Mouse (Mus musculus): ENCODE results near the gene St6galnac3. TPM values are rescaled to one million over a fixed set of nuclear protein-coding genes. Genes with fewer than 3 reads are reported as not detected.

Gene St6galnac3
- polyA plus RNA-seq, 2 experiments: 20.7 to 36.0 TPM

DNA sequence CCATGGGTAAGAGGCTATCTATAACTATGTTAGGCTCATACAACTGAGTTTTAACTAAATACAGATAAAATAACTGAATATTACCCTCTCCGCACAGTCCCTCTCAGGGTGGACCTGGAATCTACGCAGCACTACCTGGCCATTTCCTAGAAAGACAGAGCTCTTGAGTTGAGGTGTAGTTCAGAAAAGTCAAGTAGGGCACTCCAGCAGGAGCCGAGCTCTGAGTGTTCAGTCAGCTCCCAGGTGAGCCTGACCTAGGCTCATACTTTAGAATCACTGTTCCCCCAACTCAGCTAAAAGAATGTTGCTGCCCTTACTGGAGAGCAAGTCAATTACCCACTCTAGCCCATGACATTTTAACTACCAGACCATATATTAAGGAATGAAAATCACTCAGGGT lies 324.7 kb downstream of the St6galnac3 start:
- H3K4me1 ChIP-seq (ENCODE audit: control insufficient read depth, insufficient read depth, low read length): no peaks in the 10 kb centered on the region; the same call in 1 of the 2 replicates
- no peak overlapping the region for H3K4me3 ChIP-seq (replicated peaks; ENCODE audit: low read length)
- no peak overlapping the region for H3K9ac ChIP-seq (ENCODE audit: low read depth, low read length, severe bottlenecking)
- no peak overlapping the region for H3K27ac ChIP-seq (replicated peaks; ENCODE audit: low read depth, low read length)
- no peak overlapping the region for H3K4me2 ChIP-seq (replicated peaks; ENCODE audit: low read depth, low read length, severe bottlenecking)
- 81% methylated on average over 3 of the region's 3 CpGs for WGBS
- H3K36me3 ChIP-seq (ENCODE audit: control insufficient read depth, insufficient read depth, low read length): no peaks in the 10 kb centered on the region
- no peak for TF ChIP-seq POLR2A (IDR thresholded peaks at IDR 0.05; ENCODE audit: borderline replicate concordance, extremely low read depth, insufficient read depth, insufficient read length)
- DNase-seq (ENCODE audit: low spot score) (no peak), ATAC-seq (ENCODE audit: low FRiP score, low read depth) (no peak)
- no peaks in the 10 kb centered on the region for H3K9me3 ChIP-seq (ENCODE audit: control insufficient read depth, low read length)
- no peaks in the 10 kb centered on the region for H3K27me3 ChIP-seq (ENCODE audit: control insufficient read depth, insufficient read depth, low read length)

- H3K27ac ChIP-seq (replicated peaks; ENCODE audit: low read depth, low read length): no peak overlapping the region
- no peaks in the 10 kb centered on the region for H3K27me3 ChIP-seq (ENCODE audit: control insufficient read depth, insufficient read depth, low read length)
- DNase-seq (ENCODE audit: low spot score): no peak
- no peak overlapping the region for H3K9ac ChIP-seq (ENCODE audit: low read depth, low read length, severe bottlenecking)
- H3K9me3 ChIP-seq (ENCODE audit: control insufficient read depth, low read length): no peaks in the 10 kb centered on the region
- no peaks in the 10 kb centered on the region for H3K36me3 ChIP-seq (ENCODE audit: control insufficient read depth, insufficient read depth, low read length)
- no peak for ATAC-seq (ENCODE audit: low FRiP score, low read depth)
- no peaks in the 10 kb centered on the region; the same call in 1 of the 2 replicates for H3K4me1 ChIP-seq (ENCODE audit: control insufficient read depth, insufficient read depth, low read length)
- no peak overlapping the region for H3K4me3 ChIP-seq (replicated peaks; ENCODE audit: low read length)
- WGBS: 76% methylated on average over 6 of the region's 6 CpGs
- no peak overlapping the region for H3K4me2 ChIP-seq (replicated peaks; ENCODE audit: low read depth, low read length, severe bottlenecking)
- TF ChIP-seq POLR2A (IDR thresholded peaks at IDR 0.05; ENCODE audit: borderline replicate concordance, extremely low read depth, insufficient read depth, insufficient read length): no peak
These were observed 325.4 kb downstream of the St6galnac3 start for GRCm38 (mm10) chr3:153399574-153399973.

- DNase-seq (ENCODE audit: low spot score) (no peak), ATAC-seq (ENCODE audit: low FRiP score, low read depth) (no peak)
- WGBS: 79% methylated on average over 9 of the region's 9 CpGs
- no peak for TF ChIP-seq POLR2A (IDR thresholded peaks at IDR 0.05; ENCODE audit: borderline replicate concordance, extremely low read depth, insufficient read depth, insufficient read length)
- Histone ChIP-seq H3K4me3 (replicated peaks; ENCODE audit: low read length) (no peak overlapping the region), H3K27ac (replicated peaks; ENCODE audit: low read depth, low read length) (no peak overlapping the region), H3K4me2 (replicated peaks; ENCODE audit: low read depth, low read length, severe bottlenecking) (no peak overlapping the region), H3K36me3 (ENCODE audit: control insufficient read depth, insufficient read depth, low read length) (no peaks in the 10 kb centered on the region), H3K27me3 (ENCODE audit: control insufficient read depth, insufficient read depth, low read length) (no peaks in the 10 kb centered on the region), H3K9me3 (ENCODE audit: control insufficient read depth, low read length) (no peaks in the 10 kb centered on the region), H3K4me1 (ENCODE audit: control insufficient read depth, insufficient read depth, low read length) (no peaks in the 10 kb centered on the region; the same call in 1 of the 2 replicates), H3K9ac (ENCODE audit: low read depth, low read length, severe bottlenecking) (no peak overlapping the region)
These were observed 327.2 kb downstream of the St6galnac3 start for GRCm38 (mm10) chr3:153397726-153398125.

- no peak for TF ChIP-seq POLR2A (IDR thresholded peaks at IDR 0.05; ENCODE audit: borderline replicate concordance, extremely low read depth, insufficient read depth, insufficient read length)
- DNase-seq (ENCODE audit: low spot score) (no peak), ATAC-seq (ENCODE audit: low FRiP score, low read depth) (no peak)
- H3K9me3 ChIP-seq (ENCODE audit: control insufficient read depth, low read length): no peaks in the 10 kb centered on the region
- no peak overlapping the region for H3K27ac ChIP-seq (replicated peaks; ENCODE audit: low read depth, low read length)
- H3K4me1 ChIP-seq (ENCODE audit: control insufficient read depth, insufficient read depth, low read length): no peaks in the 10 kb centered on the region; the same call in 1 of the 2 replicates
- WGBS: 54% methylated on average over 12 of the region's 12 CpGs
- no peaks in the 10 kb centered on the region for H3K36me3 ChIP-seq (ENCODE audit: control insufficient read depth, insufficient read depth, low read length)
- H3K27me3 ChIP-seq (ENCODE audit: control insufficient read depth, insufficient read depth, low read length): no peaks in the 10 kb centered on the region
- no peak overlapping the region for H3K4me2 ChIP-seq (replicated peaks; ENCODE audit: low read depth, low read length, severe bottlenecking)
- no peak overlapping the region for H3K4me3 ChIP-seq (replicated peaks; ENCODE audit: low read length)
- no peak overlapping the region for H3K9ac ChIP-seq (ENCODE audit: low read depth, low read length, severe bottlenecking)
These were observed 328.5 kb downstream of the St6galnac3 start for GRCm38 (mm10) chr3:153396375-153397068.

DNA sequence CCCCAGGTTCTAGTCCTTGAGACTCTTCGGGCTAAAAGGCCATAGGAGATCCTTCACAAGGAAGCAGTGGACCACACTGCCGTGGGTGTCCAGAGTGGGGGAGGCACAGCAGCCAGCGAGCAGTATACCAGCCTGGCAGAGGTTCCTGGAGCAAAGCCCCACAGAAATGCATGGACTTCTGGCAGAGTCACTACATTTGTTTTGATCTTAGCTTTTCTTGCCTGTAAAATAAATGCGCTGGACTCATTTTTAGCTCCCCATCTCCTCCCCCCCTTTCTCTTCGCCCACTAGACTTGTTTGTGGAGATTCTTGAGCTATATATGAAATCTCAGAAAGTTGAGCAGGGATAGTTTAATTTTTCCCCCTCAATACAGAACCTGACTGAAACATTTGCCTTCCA lies 329.6 kb downstream of the St6galnac3 start:
- ATAC-seq (ENCODE audit: low FRiP score, low read depth) (no peak), DNase-seq (ENCODE audit: low spot score) (no peak)
- Histone ChIP-seq H3K36me3 (ENCODE audit: control insufficient read depth, insufficient read depth, low read length) (no peaks in the 10 kb centered on the region), H3K9me3 (ENCODE audit: control insufficient read depth, low read length) (no peaks in the 10 kb centered on the region), H3K4me3 (replicated peaks; ENCODE audit: low read length) (no peak overlapping the region), H3K27me3 (ENCODE audit: control insufficient read depth, insufficient read depth, low read length) (no peaks in the 10 kb centered on the region), H3K9ac (ENCODE audit: low read depth, low read length, severe bottlenecking) (no peak overlapping the region), H3K4me2 (replicated peaks; ENCODE audit: low read depth, low read length, severe bottlenecking) (no peak overlapping the region), H3K4me1 (ENCODE audit: control insufficient read depth, insufficient read depth, low read length) (no peaks in the 10 kb centered on the region; the same call in 1 of the 2 replicates), H3K27ac (replicated peaks; ENCODE audit: low read depth, low read length) (no peak overlapping the region)
- no peak for TF ChIP-seq POLR2A (IDR thresholded peaks at IDR 0.05; ENCODE audit: borderline replicate concordance, extremely low read depth, insufficient read depth, insufficient read length)
- 68% methylated on average over 5 of the region's 5 CpGs for WGBS

Measured in limb, embryonic 14.5 days (tissue).